Mouse (Mus musculus) ES-E14 (cell line): ENCODE results near the gene Syt2. TPM values are rescaled to one million over a fixed set of nuclear protein-coding genes. Genes with fewer than 3 reads are reported as not detected.

ENCODE experiments used
- DNase-seq: peaks from one replicate; pipeline ENCODE4 v3.0.0-alpha.2; 2013; ENCODE audit warnings: low read depth, low spot score
- H3K27ac ChIP-seq: 2 replicates; pipeline ENCODE4 v1.5.1; 2012; ENCODE audit warnings: low read depth, mild to moderate bottlenecking, low read length, moderate library complexity, mixed read lengths; ENCODE audit not compliant: poor library complexity, insufficient read depth, severe bottlenecking
- H3K36me3 ChIP-seq: 2 replicates; pipeline ENCODE4 v1.6.1; 2012; ENCODE audit warnings: mild to moderate bottlenecking, low read length, moderate library complexity, mixed read lengths; ENCODE audit not compliant: control insufficient read depth, poor library complexity, insufficient read depth, severe bottlenecking
- H3K4me1 ChIP-seq, 2 experiments: fragments of 150-350 bp in 1 of 2; sonication (generic) in 1 of 2; 2 replicates each; pipeline ENCODE4 v1.6.1; 2012; ENCODE audit warnings: low read length in 2 of 2, mild to moderate bottlenecking in 1 of 2, mixed read lengths in 1 of 2; ENCODE audit not compliant: control insufficient read depth in 2 of 2, insufficient read depth in 2 of 2, poor library complexity in 1 of 2
- H3K4me3 ChIP-seq, 2 experiments: fragments of 150-350 bp in 1 of 2; sonication (generic) in 1 of 2; 2 replicates each; pipeline ENCODE4 v1.5.1; 2012; ENCODE audit warnings: low read length in 2 of 2, low read depth in 1 of 2, mild to moderate bottlenecking in 1 of 2, mixed read lengths in 1 of 2; ENCODE audit not compliant: insufficient read depth in 1 of 2, poor library complexity in 1 of 2, severe bottlenecking in 1 of 2
- H3K9ac ChIP-seq: 2 replicates; pipeline ENCODE4 v1.6.1; 2012; ENCODE audit warnings: low read depth, mild to moderate bottlenecking, low read length, mixed read lengths; ENCODE audit not compliant: poor library complexity, insufficient read depth, severe bottlenecking
- H3K9me3 ChIP-seq: fragments of 150-350 bp; sonication (generic); 2 replicates; pipeline ENCODE4 v1.6.1; 2012; ENCODE audit warnings: low read depth, mild to moderate bottlenecking, low read length; ENCODE audit not compliant: control insufficient read depth, insufficient read depth
- CHD2 ChIP-seq: IDR thresholded peaks from 2 replicates; pipeline ENCODE4 v1.6.1; 2014; ENCODE audit warnings: mild to moderate bottlenecking, low read depth, low read length, inconsistent platforms
- HCFC1 ChIP-seq: IDR thresholded peaks from 2 replicates; pipeline ENCODE4 v1.6.1; 2012; ENCODE audit warnings: low read length, inconsistent platforms, borderline replicate concordance; ENCODE audit not compliant: insufficient read depth
- MAFK ChIP-seq: IDR thresholded peaks from 2 replicates; pipeline ENCODE4 v1.6.1; 2014; ENCODE audit warnings: mild to moderate bottlenecking, low read depth, low read length, inconsistent platforms; ENCODE audit not compliant: insufficient read depth
- ZC3H11A ChIP-seq: IDR thresholded peaks from 2 replicates; pipeline ENCODE4 v1.6.1; 2012; ENCODE audit warnings: low read depth, mild to moderate bottlenecking, inconsistent platforms, low read length, borderline replicate concordance
- ZNF384 ChIP-seq: IDR thresholded peaks from 2 replicates; pipeline ENCODE4 v1.6.1; 2012; ENCODE audit warnings: low read depth, low read length, inconsistent platforms
- in situ Hi-C, 2 experiments: fragments of 600-800 bp; cut with MboI; formaldehyde crosslinking; loops; one replicate each; pipeline ENCODE4 v1.15.1; 2025; ENCODE audit warnings: low sequenced_read_pairs in 2 of 2, inconsistent platforms in 1 of 2; ENCODE audit not compliant: unreplicated experiment in 2 of 2
- total RNA-seq: library from RNA; depleted of rRNA; stranded (reverse); fragments of 300-350 nt; gene quantifications from 2 replicates; pipeline ENCODE4 v1.2.3, GENCODE M21; 2012

The Syt2 gene
- total RNA-seq, 1 experiment, result 0.62 TPM

- Histone ChIP-seq H3K36me3 (no peaks in the 10 kb centered on the region), H3K9me3 (no peaks in the 10 kb centered on the region), H3K4me3 (no peak overlapping the region), H3K27ac (no peak overlapping the region), H3K4me1 (no peaks in the 10 kb centered on the region), H3K9ac (no peak overlapping the region)
- in situ Hi-C loops, result no loop called here
- no peak for DNase-seq
- TF ChIP-seq MAFK, result no peak
Measured at GRCm38 (mm10) chr1:134727256-134727655, 80.8 kb downstream of the Syt2 start.

GRCm38 (mm10) chr1:134733659-134734058 lies 87.2 kb downstream of the Syt2 start:
- TF ChIP-seq MAFK (no peak), CHD2 (no peak), ZC3H11A (no peak), HCFC1 (no peak), ZNF384 (no peak)
- DNase-seq, result no peak
- Histone ChIP-seq H3K4me1 (no peaks in the 10 kb centered on the region), H3K9me3 (no peaks in the 10 kb centered on the region), H3K9ac (no peak overlapping the region), H3K36me3 (no peaks in the 10 kb centered on the region), H3K27ac (no peak overlapping the region), H3K4me3 (no peak overlapping the region)
- in situ Hi-C loops, result no loop called here

GRCm38 (mm10) chr1:134737463-134737862 lies 91.0 kb downstream of the Syt2 start:
- in situ Hi-C loops, result no loop called here
- no peak overlapping the region for H3K27ac ChIP-seq
- no peak overlapping the region for H3K4me3 ChIP-seq
- no peak overlapping the region for H3K9ac ChIP-seq
- H3K36me3 ChIP-seq, result no peaks in the 10 kb centered on the region
- DNase-seq, result no peak
- H3K4me1 ChIP-seq, result peaks cover 2 to 9% of the 10 kb centered on the region in 2 experiments; a peak in 1 of 4 replicates
- TF ChIP-seq ZNF384 (no peak), ZC3H11A (no peak), MAFK (no peak), CHD2 (no peak), HCFC1 (no peak)
- H3K9me3 ChIP-seq, result no peaks in the 10 kb centered on the region

- H3K9ac ChIP-seq, result no peak overlapping the region
- H3K36me3 ChIP-seq, result no peaks in the 10 kb centered on the region
- in situ Hi-C loops, result no loop called here
- peaks cover 2 to 9% of the 10 kb centered on the region in 2 experiments; a peak in 1 of 4 replicates for H3K4me1 ChIP-seq
- DNase-seq, result peak; percentile 41
- TF ChIP-seq ZNF384, result no peak
- TF ChIP-seq CHD2, result no peak
- no peak for TF ChIP-seq MAFK
- no peak for TF ChIP-seq HCFC1
- 0 out of 4 replicates have a peak overlapping the region, but pooled peaks of 1 of the 2 experiments have one; percentile 3 for H3K4me3 ChIP-seq
- no peaks in the 10 kb centered on the region for H3K9me3 ChIP-seq
- H3K27ac ChIP-seq, result no peak overlapping the region
Measured at GRCm38 (mm10) chr1:134741433-134741832, 95.0 kb downstream of the Syt2 start.

GRCm38 (mm10) chr1:134741946-134742661 lies 95.6 kb downstream of the Syt2 start:
- Histone ChIP-seq H3K4me1 (peaks cover 2 to 9% of the 10 kb centered on the region in 2 experiments; a peak in 1 of 4 replicates), H3K27ac (no peak overlapping the region), H3K36me3 (no peaks in the 10 kb centered on the region), H3K9me3 (no peaks in the 10 kb centered on the region), H3K9ac (no peak overlapping the region), H3K4me3 (0 out of 4 replicates have a peak overlapping the region, but pooled peaks of 1 of the 2 experiments have one; percentile 3)
- in situ Hi-C loops, result no loop called here
- DNase-seq, result no peak
- no peak for TF ChIP-seq ZNF384
- TF ChIP-seq ZC3H11A, result no peak
- TF ChIP-seq CHD2, result no peak
- no peak for TF ChIP-seq HCFC1
- no peak for TF ChIP-seq MAFK
